Mouse (Mus musculus) telencephalon, adult 2 months (tissue): ENCODE data around the gene Prpf4.

Experiments
- DNase-seq: peaks from one replicate; pipeline ENCODE4 v3.0.0-alpha.2; 2011; ENCODE audit warnings: low read depth, low spot score

Prpf4 gene

DNA sequence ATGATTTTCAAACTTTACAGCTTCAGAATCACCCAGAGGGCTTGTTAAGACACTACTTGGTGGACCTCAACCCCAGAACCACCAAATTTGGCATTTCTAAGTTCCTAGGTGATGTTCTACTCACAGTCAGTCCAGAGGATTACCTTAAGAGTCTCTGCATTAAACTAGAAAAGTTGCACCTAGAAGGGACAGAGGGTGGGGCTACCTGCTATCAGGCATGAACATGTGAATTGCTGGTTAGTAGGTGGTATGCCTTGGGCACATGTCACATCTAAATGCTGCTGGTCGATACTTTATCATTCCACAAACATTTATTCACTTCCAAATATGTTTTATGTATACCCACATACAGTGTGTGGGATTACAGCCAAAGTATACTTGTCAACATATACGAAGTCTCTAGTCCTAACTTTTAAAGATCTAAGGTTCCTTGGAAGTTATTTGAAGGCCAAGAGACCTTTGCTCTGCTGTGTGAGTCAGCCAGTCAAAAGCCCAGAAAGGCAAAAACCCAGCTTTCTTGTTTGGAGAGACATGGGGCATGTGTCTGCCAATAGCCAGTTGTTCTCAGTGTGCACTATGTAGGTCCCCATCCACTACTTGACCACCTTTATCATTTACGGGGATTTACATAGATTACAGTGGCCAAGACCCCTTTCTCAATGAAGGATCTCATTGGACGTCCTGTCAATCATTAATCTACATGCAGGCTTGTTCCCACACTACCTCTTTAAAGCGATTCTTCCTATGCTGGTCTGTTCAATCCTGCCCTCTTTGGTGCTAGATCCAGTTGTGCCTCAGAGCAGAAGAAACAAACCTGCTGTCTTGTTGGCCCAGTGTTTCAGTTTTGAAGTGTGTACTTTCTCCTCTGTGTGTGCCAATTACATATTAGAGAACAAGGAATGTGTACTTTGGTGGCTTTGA is 18.7 kb upstream of the Prpf4 start:
- no peak for DNase-seq

GRCm38 (mm10) chr4:62391892-62392291 is 16.7 kb upstream of the Prpf4 start:
- DNase-seq = no peak

GRCm38 (mm10) chr4:62393459-62393858 is 15.1 kb upstream of the Prpf4 start:
- DNase-seq = no peak

- DNase-seq = no peak
These were observed 12.8 kb upstream of the Prpf4 start for GRCm38 (mm10) chr4:62395806-62396205.

DNA sequence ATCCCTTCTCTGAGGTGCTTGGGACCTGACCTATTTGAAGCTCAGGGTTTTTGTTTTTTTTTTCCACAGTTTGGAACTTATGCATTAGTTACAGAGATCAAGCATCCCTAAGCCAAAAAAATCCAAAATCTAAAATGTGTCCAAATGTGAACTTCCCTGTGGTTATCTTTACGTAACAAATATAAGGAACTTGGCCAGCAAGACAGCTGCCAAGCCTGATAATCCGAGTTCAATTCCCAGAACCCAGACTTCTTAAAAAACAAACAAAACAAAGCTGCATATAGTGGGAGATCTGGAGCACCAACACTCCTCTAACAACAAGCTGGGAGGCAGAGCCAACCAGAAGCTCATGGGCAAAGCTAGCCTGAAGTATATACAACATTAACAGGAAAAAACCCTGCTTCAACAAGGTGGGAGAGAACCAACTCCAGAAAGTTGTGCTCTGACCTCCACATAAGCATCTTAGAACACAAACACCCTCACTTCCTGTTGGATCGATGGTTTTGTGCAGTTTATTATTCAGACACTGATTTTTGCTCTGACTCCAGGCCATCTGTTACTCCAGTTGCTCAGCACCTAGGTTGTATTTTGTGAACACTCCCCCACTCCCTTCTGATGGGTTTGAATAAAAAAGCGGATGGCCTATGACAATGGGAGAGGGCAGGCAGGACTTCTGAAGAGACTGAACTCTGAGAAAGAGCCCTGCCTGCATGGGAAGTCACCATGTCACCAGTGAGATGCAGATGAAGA is 10.8 kb upstream of the Prpf4 start:
- no peak for DNase-seq

DNA sequence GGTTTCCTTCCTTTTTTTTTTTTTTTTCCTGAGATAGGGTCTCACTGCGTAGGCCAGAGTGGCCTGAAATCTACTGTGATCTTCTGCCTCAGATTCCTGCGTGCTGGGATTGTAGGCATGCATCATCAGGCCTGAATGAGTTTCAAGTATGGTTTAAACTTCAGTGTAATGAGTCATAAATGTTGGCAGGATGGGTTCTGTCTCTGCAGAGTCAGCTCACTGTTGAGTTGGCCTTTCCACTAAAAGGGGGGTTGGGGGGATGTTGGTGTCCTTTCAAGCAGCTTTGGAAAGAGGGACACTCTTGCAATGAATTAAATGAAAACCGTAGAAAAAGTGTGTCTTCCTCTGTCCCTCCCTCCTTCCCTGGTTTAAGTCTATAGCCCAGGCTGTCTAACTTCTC is 9.6 kb upstream of the Prpf4 start:
- no peak for DNase-seq

DNA sequence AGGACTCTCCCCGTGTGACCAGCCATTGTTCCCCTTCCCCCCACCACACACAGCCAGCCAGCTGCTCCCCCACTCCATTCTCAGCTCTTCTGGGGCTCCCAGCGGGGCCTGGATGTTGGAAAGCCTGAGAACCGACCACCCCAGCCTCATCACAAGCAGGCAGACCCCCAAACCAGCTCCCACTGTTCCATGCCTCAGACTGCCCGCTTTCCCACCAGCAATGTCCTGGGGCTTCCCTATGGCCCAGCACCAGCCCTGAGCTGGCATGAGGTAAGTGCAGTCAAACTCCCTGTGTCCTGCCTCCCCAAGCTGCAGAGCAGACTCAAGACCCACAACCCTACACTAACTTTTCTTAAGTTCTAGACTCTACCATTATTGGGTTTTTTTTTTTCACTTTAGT is 2.5 kb upstream of the Prpf4 start:
- no peak for DNase-seq

DNA sequence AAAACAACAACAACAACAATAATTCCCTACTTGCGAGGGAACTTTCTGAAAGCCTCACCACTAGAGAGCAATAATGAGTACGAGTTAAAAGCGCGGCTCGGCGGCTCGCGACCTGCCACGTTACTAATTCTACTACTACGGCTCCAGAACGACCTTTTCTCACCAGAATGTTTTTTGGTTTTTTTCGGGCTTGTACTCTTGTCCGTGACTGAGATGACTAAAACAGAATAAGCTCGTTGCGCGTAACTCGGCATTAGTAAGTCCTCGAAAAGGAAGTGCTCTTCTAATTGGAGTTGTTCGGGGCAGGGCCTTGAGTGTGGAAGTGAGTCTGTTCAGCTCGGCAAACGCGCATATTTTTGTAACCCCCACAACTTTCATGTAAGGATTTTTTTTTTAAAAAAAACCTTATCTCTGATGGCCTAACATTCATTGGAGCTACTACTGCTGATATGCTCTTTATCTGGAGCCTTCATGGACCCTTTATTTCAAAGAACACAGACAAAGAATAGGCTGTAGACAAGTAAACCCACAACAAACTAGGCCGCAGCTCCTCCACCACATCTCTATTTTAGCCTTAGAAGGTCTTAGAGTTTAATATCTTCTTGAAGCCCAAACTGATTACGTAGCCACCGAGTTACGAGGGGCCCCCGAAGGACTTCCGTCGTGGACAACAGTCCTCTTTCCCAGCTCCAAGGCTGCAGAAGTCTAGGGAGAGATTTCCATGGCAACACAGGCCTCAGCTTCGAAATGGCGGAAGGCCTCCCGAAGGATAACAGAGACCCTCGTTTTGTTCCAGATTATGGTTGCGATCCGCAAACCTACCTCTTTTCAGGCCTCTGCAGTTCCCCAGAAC is 641 bp upstream of the Prpf4 start:
- DNase-seq = peak; percentile 49

- no peak for DNase-seq
These were observed 1.0 kb downstream of the Prpf4 start for GRCm38 (mm10) chr4:62409615-62410014.

GRCm38 (mm10) chr4:62410325-62410724 is 1.7 kb downstream of the Prpf4 start:
- DNase-seq = no peak

DNA sequence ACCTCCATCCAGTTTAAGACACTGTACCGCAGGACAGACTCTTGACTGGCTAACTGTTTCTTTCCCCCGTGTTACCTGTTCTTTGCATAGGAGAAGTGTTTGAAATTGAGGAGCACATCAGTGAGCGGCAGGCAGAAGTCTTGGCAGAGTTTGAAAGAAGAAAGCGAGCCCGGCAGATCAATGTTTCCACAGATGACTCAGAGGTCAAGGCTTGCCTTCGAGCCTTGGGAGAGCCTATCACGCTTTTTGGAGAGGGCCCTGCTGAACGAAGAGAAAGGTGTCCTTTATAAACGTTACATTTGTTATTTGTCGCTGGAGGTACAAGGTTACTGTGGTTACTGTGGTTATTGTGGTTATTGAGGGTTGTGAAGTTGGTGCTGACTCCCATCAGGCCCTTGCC is 3.0 kb downstream of the Prpf4 start:
- no peak for DNase-seq

DNA sequence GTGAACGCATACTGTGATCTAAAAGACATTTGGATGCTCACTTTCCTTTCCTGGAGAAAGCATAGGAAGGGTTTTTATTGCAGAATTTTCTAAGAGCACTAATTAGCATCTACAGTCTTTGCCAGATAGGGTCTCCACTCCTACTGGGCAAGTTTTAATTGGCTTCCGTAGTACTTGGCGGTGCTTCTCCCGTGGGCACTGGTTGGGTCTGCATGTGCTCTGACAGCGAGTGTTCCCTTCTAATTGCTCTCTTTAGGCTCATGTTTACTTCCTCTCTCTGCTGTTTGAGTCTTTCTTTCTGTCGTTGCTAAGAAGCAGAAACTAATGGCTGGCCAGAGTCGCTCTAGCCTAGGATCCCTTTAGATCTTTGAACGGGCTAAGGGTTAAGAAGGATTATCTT is 9.9 kb downstream of the Prpf4 start:
- no peak for DNase-seq

GRCm38 (mm10) chr4:62419091-62419490 is 10.5 kb downstream of the Prpf4 start:
- DNase-seq = no peak

DNA sequence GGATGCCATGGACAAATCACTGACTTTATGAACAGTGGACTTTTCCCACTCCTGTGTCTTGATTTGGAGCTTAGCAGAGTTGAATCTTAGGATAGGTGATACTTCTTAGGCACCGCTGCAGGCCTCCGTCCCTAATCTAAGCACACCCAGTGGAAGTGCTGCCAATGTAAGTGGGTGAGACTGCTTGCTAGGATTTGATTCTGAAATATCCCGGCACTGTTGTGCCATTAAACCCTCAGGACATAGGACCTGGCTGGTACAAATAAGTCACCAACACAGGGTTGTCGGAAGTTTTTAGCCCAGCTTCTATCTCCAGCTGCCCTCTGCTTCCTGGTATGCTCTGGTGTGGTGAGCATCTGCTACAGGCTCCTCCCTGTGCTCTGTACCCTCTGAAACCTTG is 17.3 kb downstream of the Prpf4 start:
- no peak for DNase-seq

- DNase-seq = no peak
These were observed 19.6 kb downstream of the Prpf4 start for GRCm38 (mm10) chr4:62427978-62428758.

- DNase-seq = no peak
These were observed 21.0 kb downstream of the Prpf4 start for GRCm38 (mm10) chr4:62429616-62430015.

- no peak for DNase-seq
These were observed 22.1 kb downstream of the Prpf4 start for GRCm38 (mm10) chr4:62430678-62431077.

DNA sequence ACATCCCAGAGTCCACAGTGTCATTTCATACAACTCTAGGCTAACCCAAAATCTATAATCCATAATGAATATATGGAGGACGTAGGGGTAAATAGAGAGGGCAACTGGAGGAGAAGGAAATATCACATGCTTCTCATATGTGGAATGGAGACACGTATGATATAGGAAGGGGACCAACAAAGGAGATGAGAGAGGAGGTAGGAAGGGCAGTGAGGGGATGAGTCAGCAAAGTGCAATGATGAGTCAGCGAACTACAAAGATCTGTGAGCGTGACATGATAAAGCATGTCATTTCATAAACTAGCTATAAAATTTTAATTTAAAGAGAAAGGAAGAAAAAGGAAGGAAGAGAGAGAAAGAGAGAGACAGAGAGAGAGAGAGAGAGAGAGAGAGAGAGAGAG is 22.9 kb downstream of the Prpf4 start:
- no peak for DNase-seq

- DNase-seq = no peak
These were observed 25.6 kb downstream of the Prpf4 start for GRCm38 (mm10) chr4:62433939-62434870.

DNA sequence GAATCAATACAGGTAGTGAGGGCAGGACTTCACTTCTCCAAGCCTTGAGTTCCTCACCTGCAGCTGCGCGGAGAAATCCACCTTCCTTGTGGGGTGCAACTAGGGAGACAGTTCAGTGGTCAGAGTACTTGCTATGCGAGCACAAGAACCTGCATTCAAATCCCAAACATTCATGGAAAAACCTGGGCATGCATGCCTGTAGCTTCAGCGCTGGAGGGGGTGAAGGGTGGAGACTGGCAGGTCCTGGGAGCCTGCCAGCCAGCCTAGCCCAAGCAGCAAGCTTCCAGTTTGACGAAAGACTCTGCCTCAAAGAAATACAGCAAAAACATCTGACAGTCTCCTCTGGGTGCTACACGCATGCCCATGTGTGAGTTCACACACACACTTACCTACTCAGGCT is 26.5 kb downstream of the Prpf4 start, which contains the start of gene Rnf183:
TSS of gene Rnf183 (minus strand) at position 172 of the 400 bp plus-strand sequence.
- DNase-seq = no peak
